Mouse (Mus musculus) stomach, embryonic 16.5 days (tissue): Measurements from ENCODE around the gene Bcl2l1. TPM values are rescaled to one million over a fixed set of nuclear protein-coding genes. Genes with fewer than 3 reads are reported as not detected.

Source experiments
- ATAC-seq: fragments of 200-750 bp; cut with Nextera tagmentation; 2 replicates; pipeline ENCODE4 v1.8.0; 2017; ENCODE audit warnings: moderate number of reproducible peaks, moderate TSS enrichment; ENCODE audit not compliant: insufficient read depth, low FRiP score
- H3K27ac ChIP-seq: fragments of 300-500 bp; sonication (generic); 2 replicates; pipeline ENCODE4 v1.5.1; 2014; ENCODE audit warnings: low read length
- H3K27me3 ChIP-seq: fragments of 300-500 bp; sonication (generic); 2 replicates; pipeline ENCODE4 v1.6.1; 2014; ENCODE audit warnings: low read length, control low read depth, mixed read lengths; ENCODE audit not compliant: control insufficient read depth, insufficient read depth
- H3K36me3 ChIP-seq: fragments of 300-500 bp; sonication (generic); 2 replicates; pipeline ENCODE4 v1.6.1; 2014; ENCODE audit warnings: low read length; ENCODE audit not compliant: control insufficient read depth, insufficient read depth
- H3K4me1 ChIP-seq: fragments of 300-500 bp; sonication (generic); 2 replicates; pipeline ENCODE4 v1.6.1; 2014; ENCODE audit warnings: low read length, control low read depth, mixed read lengths; ENCODE audit not compliant: control insufficient read depth, insufficient read depth
- H3K4me2 ChIP-seq: fragments of 300-500 bp; sonication (generic); 2 replicates; pipeline ENCODE4 v1.6.1; 2014; ENCODE audit warnings: low read depth, low read length, mixed read lengths
- H3K4me3 ChIP-seq: fragments of 300-500 bp; sonication (generic); replicated peaks from 2 replicates; pipeline ENCODE4 v1.5.1; 2014; ENCODE audit warnings: mild to moderate bottlenecking, low read length
- H3K9ac ChIP-seq: fragments of 300-500 bp; sonication (generic); 2 replicates; pipeline ENCODE4 v1.6.1; 2014; ENCODE audit warnings: low read length
- H3K9me3 ChIP-seq: fragments of 300-500 bp; sonication (generic); replicated peaks from 2 replicates; pipeline ENCODE4 v1.6.1; 2016; ENCODE audit warnings: low read length, control low read depth; ENCODE audit not compliant: control insufficient read depth
- WGBS: fragments of 180-500 bp; shearing (Covaris S2); extraction: QIAGEN DNeasy Blood & Tissue Kit; methylation state at CpG from one replicate; pipeline ENCODE4 v1.1.7; 2014; 5-methylcytosine and 5-hydroxymethylcytosine counted together
- polyA plus RNA-seq: library from polyadenylated mRNA; unstranded; fragments of >200 nt; fragmentation: Nextera tagmentation; extraction: Ambion mirVana; gene quantifications from 2 replicates; pipeline ENCODE4 v1.2.1, GENCODE M21; 2015

Gene Bcl2l1
- polyA plus RNA-seq, result 78.1 and 88.8 TPM in 2 replicates

DNA sequence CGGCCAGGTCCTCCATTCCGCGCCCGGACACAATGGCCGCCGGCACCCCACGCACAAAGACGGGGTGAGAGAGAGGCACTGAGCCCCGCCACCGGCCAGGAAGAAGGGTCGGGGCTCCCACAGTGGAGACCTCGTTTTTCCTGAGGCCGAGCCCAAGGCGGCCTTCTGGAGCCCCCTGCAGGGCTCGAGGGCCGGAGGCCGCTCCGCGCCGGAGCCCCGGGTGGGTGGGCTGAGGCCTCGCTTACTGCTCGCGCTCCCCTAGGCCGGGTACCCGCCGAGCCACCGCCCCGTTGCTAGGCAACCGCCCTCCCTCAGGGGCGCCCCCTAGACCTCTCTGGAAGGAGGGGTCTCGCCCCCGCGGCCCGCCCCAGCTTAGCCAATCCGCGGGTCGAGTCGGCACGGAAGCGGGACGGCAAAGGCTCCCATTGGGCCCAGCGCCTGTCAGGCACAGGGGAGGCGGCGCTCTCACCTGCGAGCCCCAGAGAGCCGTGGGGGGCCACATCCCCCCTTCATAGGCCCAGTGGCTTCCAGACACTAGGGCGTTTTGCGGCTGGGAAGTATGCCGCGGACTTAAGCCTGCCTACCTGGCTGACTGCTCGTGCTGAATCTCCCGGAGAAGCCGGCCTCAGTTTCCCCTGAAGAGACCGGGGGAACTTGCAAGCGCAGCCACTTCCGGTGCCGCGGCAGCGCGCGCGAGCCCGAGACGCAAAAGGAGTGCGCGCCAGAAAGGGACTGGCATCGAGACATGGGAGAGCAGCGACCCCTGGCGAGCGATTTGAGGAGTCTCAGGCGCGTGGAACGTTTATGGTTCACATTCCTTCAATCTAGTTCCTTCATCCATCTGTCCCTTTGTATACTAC lies at the start of gene Bcl2l1:
Gene Bcl2l1 (minus strand): TSS at position 710 of the 860 bp plus-strand sequence.
- ATAC-seq, result peak; percentile 97
- Histone ChIP-seq H3K4me1 (peaks cover 30% of the 10 kb centered on the region), H3K36me3 (no peaks in the 10 kb centered on the region), H3K4me3 (peak within 1 kb of the TSS; percentile 72), H3K27me3 (no peaks in the 10 kb centered on the region), H3K27ac (peak within 1 kb of the TSS; percentile 97), H3K4me2 (peak within 1 kb of the TSS; percentile 67), H3K9ac (peak within 1 kb of the TSS; percentile 93), H3K9me3 (no peaks in the 10 kb centered on the region)
- under 1% methylated on average over 74 of the region's 74 CpGs for WGBS

- H3K27ac ChIP-seq, result no peak overlapping the region
- H3K4me3 ChIP-seq, result no peak overlapping the region
- 90% methylated on average over 13 of the region's 13 CpGs for WGBS
- H3K36me3 ChIP-seq, result peaks cover 30% of the 10 kb centered on the region
- H3K4me1 ChIP-seq, result no peaks in the 10 kb centered on the region
- H3K9me3 ChIP-seq, result no peaks in the 10 kb centered on the region
- no peak overlapping the region for H3K4me2 ChIP-seq
- ATAC-seq, result no peak
- H3K27me3 ChIP-seq, result no peaks in the 10 kb centered on the region
- no peak overlapping the region for H3K9ac ChIP-seq
Observed at GRCm38 (mm10) chr2:152880898-152881297, 49.4 kb upstream of the Bcl2l1 start.

GRCm38 (mm10) chr2:152878239-152878638 lies 46.7 kb upstream of the Bcl2l1 start:
- Histone ChIP-seq H3K36me3 (peaks cover 25% of the 10 kb centered on the region), H3K4me3 (no peak overlapping the region), H3K9me3 (no peaks in the 10 kb centered on the region), H3K9ac (no peak overlapping the region), H3K4me2 (no peak overlapping the region), H3K27me3 (no peaks in the 10 kb centered on the region), H3K27ac (no peak overlapping the region), H3K4me1 (no peaks in the 10 kb centered on the region)
- ATAC-seq, result no peak
- 93% methylated on average over 3 of the region's 3 CpGs for WGBS

GRCm38 (mm10) chr2:152863346-152863745 lies 31.8 kb upstream of the Bcl2l1 start:
- 93% methylated on average over 6 of the region's 6 CpGs for WGBS
- Histone ChIP-seq H3K27me3 (no peaks in the 10 kb centered on the region), H3K4me1 (no peaks in the 10 kb centered on the region), H3K27ac (no peak overlapping the region), H3K9ac (no peak overlapping the region), H3K4me3 (no peak overlapping the region), H3K9me3 (no peaks in the 10 kb centered on the region), H3K36me3 (0 out of 2 replicates have a peak, but pooled peaks cover 5% of the 10 kb centered on the region), H3K4me2 (no peak overlapping the region)
- no peak for ATAC-seq

- no peak overlapping the region for H3K4me2 ChIP-seq
- no peak overlapping the region for H3K4me3 ChIP-seq
- ATAC-seq, result no peak
- H3K27me3 ChIP-seq, result no peaks in the 10 kb centered on the region
- H3K36me3 ChIP-seq, result 0 out of 2 replicates have a peak, but pooled peaks cover 5% of the 10 kb centered on the region
- no peak overlapping the region for H3K27ac ChIP-seq
- H3K4me1 ChIP-seq, result no peaks in the 10 kb centered on the region
- no peak overlapping the region for H3K9ac ChIP-seq
- H3K9me3 ChIP-seq, result no peaks in the 10 kb centered on the region
- 75% methylated on average over 3 of the region's 3 CpGs for WGBS
Observed at GRCm38 (mm10) chr2:152862638-152863037, 31.1 kb upstream of the Bcl2l1 start.

DNA sequence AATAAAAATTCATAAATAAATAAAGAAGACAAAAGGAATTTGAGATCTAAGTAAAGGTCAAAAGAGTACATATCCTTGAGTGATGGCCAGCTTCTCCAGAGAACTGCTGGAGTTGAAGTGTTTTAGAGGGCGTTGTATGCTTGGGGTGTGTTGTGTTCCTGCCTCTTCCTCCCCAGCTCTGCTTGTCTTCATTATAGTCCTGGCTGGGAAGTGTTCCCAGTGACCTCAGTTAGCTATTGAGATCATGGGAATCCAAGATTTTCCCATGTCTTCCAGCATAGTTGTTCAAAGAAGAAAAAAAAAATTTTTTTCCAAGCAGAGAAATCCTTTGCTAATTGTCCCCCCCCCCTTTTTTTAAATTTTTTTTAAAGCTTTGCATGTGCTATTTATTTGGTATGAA lies 30.4 kb upstream of the Bcl2l1 start:
- no peak overlapping the region for H3K4me2 ChIP-seq
- no peak overlapping the region for H3K27ac ChIP-seq
- H3K9ac ChIP-seq, result no peak overlapping the region
- 85% methylated on average over 1 of the region's 1 CpGs for WGBS
- H3K36me3 ChIP-seq, result 0 out of 2 replicates have a peak, but pooled peaks cover 5% of the 10 kb centered on the region
- H3K4me1 ChIP-seq, result no peaks in the 10 kb centered on the region
- no peaks in the 10 kb centered on the region for H3K27me3 ChIP-seq
- H3K9me3 ChIP-seq, result no peaks in the 10 kb centered on the region
- no peak for ATAC-seq
- H3K4me3 ChIP-seq, result no peak overlapping the region

DNA sequence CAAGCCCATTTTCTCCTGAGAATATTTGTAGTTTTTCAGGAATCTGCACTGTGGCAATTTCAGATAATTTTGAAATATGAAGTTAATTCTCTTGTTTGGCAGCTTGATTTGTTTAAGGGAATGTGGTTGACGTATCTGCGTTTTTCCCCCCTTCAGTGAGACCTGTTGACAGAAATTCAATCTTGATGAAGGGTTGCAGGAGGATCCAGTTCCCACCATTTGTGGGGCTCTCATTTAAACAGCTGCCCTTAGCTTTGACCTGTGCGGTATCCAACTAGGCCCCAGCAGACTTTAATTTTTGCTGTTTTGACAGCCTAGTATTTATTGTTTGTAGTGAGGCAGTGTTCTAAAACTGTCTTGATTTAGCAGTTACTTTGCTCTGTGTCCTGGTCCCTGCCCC lies 28.0 kb upstream of the Bcl2l1 start:
- Histone ChIP-seq H3K27me3 (no peaks in the 10 kb centered on the region), H3K4me3 (no peak overlapping the region), H3K27ac (no peak overlapping the region), H3K36me3 (0 out of 2 replicates have a peak, but pooled peaks cover 5% of the 10 kb centered on the region), H3K9ac (no peak overlapping the region), H3K9me3 (no peaks in the 10 kb centered on the region), H3K4me1 (no peaks in the 10 kb centered on the region), H3K4me2 (no peak overlapping the region)
- 75% methylated on average over 3 of the region's 3 CpGs for WGBS
- no peak for ATAC-seq

- Histone ChIP-seq H3K4me3 (peak overlapping the region; percentile 88), H3K27me3 (no peaks in the 10 kb centered on the region), H3K36me3 (peaks cover 5% of the 10 kb centered on the region; the same call in 1 of the 2 replicates), H3K4me2 (peak overlapping the region; percentile 69), H3K9ac (peak overlapping the region; percentile 85), H3K4me1 (peaks cover 10% of the 10 kb centered on the region), H3K9me3 (no peaks in the 10 kb centered on the region), H3K27ac (peak overlapping the region; percentile 85)
- ATAC-seq, result no peak
- 3% methylated on average over 2 of the region's 2 CpGs for WGBS
Observed at GRCm38 (mm10) chr2:152848466-152848865, 16.9 kb upstream of the Bcl2l1 start.

DNA sequence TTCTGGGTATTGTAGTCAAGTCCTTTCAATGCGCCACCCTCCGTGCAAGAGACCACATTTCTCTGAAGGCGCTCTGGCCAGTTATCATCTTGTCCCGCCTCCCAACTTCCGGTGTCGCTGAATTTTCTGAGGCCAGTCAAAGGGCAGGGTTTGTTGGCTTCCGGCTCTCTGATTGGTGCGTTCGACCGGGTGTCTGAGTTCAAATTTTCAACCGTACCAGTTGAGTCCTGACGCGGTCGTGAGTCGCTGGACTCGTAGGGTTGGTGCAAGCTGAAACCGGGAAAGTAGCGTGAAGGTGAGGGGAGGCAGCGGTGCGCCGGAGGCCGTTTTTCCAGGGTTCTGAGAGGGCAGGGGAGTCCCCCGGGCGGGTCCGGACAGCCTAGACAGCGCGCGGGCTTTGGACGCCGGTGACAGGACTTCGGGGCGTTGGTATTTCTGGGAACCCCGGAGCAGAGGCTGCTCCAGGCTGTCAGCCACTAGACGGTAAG lies 16.3 kb upstream of the Bcl2l1 start, which contains the start of gene Tpx2:
Gene Tpx2 (plus strand): TSS at position 150 of the 488 bp plus-strand sequence.
- Histone ChIP-seq H3K36me3 (peaks cover under 1% of the 10 kb centered on the region; the same call in 1 of the 2 replicates), H3K4me1 (peaks cover 10% of the 10 kb centered on the region), H3K4me2 (peak within 1 kb of the TSS; percentile 69), H3K9ac (peak within 1 kb of the TSS; percentile 85), H3K27me3 (no peaks in the 10 kb centered on the region), H3K9me3 (no peaks in the 10 kb centered on the region), H3K27ac (peak within 1 kb of the TSS; percentile 85), H3K4me3 (peak within 1 kb of the TSS; percentile 88)
- ATAC-seq, result peak; percentile 98
- under 1% methylated on average over 34 of the region's 34 CpGs for WGBS
